ENCODE assay signal across 12 mouse cellular contexts in genomic region chr13:38025874-38026273, GRCm38 (mm10). TPM values are rescaled to one million over a fixed set of nuclear protein-coding genes. Genes with fewer than 3 reads are reported as not detected.
A peak's percentile ranks its signal among the peaks of the same experiment; 100 is the strongest.
DNase-seq lines count a peak whose midpoint lies in the region; ATAC-seq and TF ChIP-seq lines count a peak whose summit lies in the region.
"Had no signal": no experiment of that assay in that cellular context is flagged by ENCODE, and none has a peak within 500 bp of the region (broad histone marks: within the 10 kb centered on the region; RNA-seq: fewer than 3 reads in every experiment).

No protein-coding gene starts in this region.

- DNase-seq in gastrocnemius, adult 2 months = no peak
- no peak for DNase-seq in gastrocnemius, adult 8-10 months (ENCODE audit: low spot score in 2 of 2)
- DNase-seq in lung, postnatal 0 days (ENCODE audit: low spot score) = no peak
- no peak for DNase-seq in lung, adult 18-20 months
- peak; percentile 62 for DNase-seq in R1 (ENCODE audit: low read depth, low spot score)
- DNase-seq in naive thymus-derived CD4-positive, alpha-beta T cell, adult 2 months (ENCODE audit: low read depth) = peak; percentile 18
- no peak for DNase-seq in left cerebral cortex, adult 9 months (ENCODE audit: low spot score in 2 of 2)
- no peak for DNase-seq in limb, embryonic 10.5 days (ENCODE audit: low spot score)
- DNase-seq: cerebellum, postnatal 25 days; kidney, postnatal 14 days had no signal

- no peak for TF ChIP-seq EP300 in lung, postnatal 0 days (IDR thresholded peaks at IDR 0.05)

- ATAC-seq in lung, postnatal 0 days = no peak

- intact Hi-C loops in gastrocnemius, adult 2 months (cut with DNase I) = no loop called here

- H3K27me3 ChIP-seq in lung, postnatal 0 days (replicated peaks; ENCODE audit: insufficient read depth, low read length) = no peaks in the 10 kb centered on the region
- H3K27me3 ChIP-seq in limb, embryonic 10.5 days (ENCODE audit: low read depth, poor library complexity, severe bottlenecking) = peaks cover 4% of the 10 kb centered on the region; the same call in 1 of the 2 replicates
- H3K27me3 ChIP-seq: megakaryocyte, embryonic 14.5 days had no signal

- no peaks in the 10 kb centered on the region for H3K36me3 ChIP-seq in lung, postnatal 0 days (ENCODE audit: insufficient read depth, low read length)
- no peaks in the 10 kb centered on the region for H3K36me3 ChIP-seq in limb, embryonic 10.5 days

- 49% methylated on average over 4 of the region's 4 CpGs for WGBS in lung, postnatal 0 days
- 45% methylated on average over 4 of the region's 4 CpGs for WGBS in limb, embryonic 10.5 days

- TF ChIP-seq CTCF in gastrocnemius, adult 2 months (IDR thresholded peaks at IDR 0.05) = peak; percentile 44
- TF ChIP-seq CTCF in lung, postnatal 0 days (IDR thresholded peaks at IDR 0.05) = peak; percentile 34

- H3K4me1 ChIP-seq in lung, postnatal 0 days (ENCODE audit: insufficient read depth, low read depth, low read length) = no peaks in the 10 kb centered on the region
- no peaks in the 10 kb centered on the region for H3K4me1 ChIP-seq in limb, embryonic 10.5 days

- H3K27ac ChIP-seq in gastrocnemius, adult 2 months = no peak overlapping the region
- no peak overlapping the region for H3K27ac ChIP-seq in lung, postnatal 0 days (ENCODE audit: low read length)
- H3K27ac ChIP-seq in limb, embryonic 10.5 days = no peak overlapping the region

- no peaks in the 10 kb centered on the region for H3K9me3 ChIP-seq in lung, postnatal 0 days (ENCODE audit: low read length)
- H3K9me3 ChIP-seq in limb, embryonic 10.5 days (replicated peaks) = no peaks in the 10 kb centered on the region
- H3K9me3 ChIP-seq: megakaryocyte, embryonic 14.5 days had no signal

- no peak overlapping the region for H3K9ac ChIP-seq in lung, postnatal 0 days (replicated peaks; ENCODE audit: low read depth)

- H3K4me2 ChIP-seq in lung, postnatal 0 days (replicated peaks; ENCODE audit: low read depth, low read length) = no peak overlapping the region

- H3K4me3 ChIP-seq in gastrocnemius, adult 2 months = no peak overlapping the region
- H3K4me3 ChIP-seq in lung, postnatal 0 days (ENCODE audit: low read depth, low read length) = no peak overlapping the region
- no peak overlapping the region for H3K4me3 ChIP-seq in limb, embryonic 10.5 days
- H3K4me3 ChIP-seq: megakaryocyte, embryonic 14.5 days; myocyte had no signal

RNA-seq across cellular contexts. Expression of gene Riok1, which starts 10.9 kb away (rescaled TPM):
- 1 to 10 TPM; 8.2 to 8.7 TPM for total RNA-seq in gastrocnemius, adult 2 months (2021)
- 10 to 100 TPM in 1 of 4 experiments, 1 to 10 TPM in 3; 5.2 to 10.7 (median 7.3) TPM for total RNA-seq in gastrocnemius, adult 8-10 months (2022)
- 29.5 and 33.9 TPM in 2 replicates for polyA plus RNA-seq in lung, postnatal 0 days (2015; fragmentation: Nextera tagmentation; extraction: Ambion mirVana)
- 52.7 and 60.0 TPM in 2 replicates for polyA plus RNA-seq in limb, embryonic 10.5 days (2016; fragmentation: Nextera tagmentation; extraction: Ambion mirVana)

RNA-seq across cellular contexts. Expression of gene Cage1, which starts 11.0 kb away (rescaled TPM):
- total RNA-seq in gastrocnemius, adult 2 months (2021) = 1 to 10 TPM in 1 of 2 experiments, under 1 TPM in 1; 0.74 to 1.5 TPM
- 1 to 10 TPM; 1.2 to 1.6 (median 1.3) TPM for total RNA-seq in gastrocnemius, adult 8-10 months (2022)
- polyA plus RNA-seq in lung, postnatal 0 days (2015; fragmentation: Nextera tagmentation; extraction: Ambion mirVana) = 1.5 and 1.8 TPM in 2 replicates
- polyA plus RNA-seq in limb, embryonic 10.5 days (2016; fragmentation: Nextera tagmentation; extraction: Ambion mirVana) = 0.78 and 0.96 TPM in 2 replicates

RNA-seq across cellular contexts. Expression of gene Ssr1, which starts 31.9 kb away (rescaled TPM):
- total RNA-seq in gastrocnemius, adult 2 months (2021) = 10 to 100 TPM; 66.3 to 72.4 TPM
- 10 to 100 TPM; 66.3 to 73.3 (median 69.5) TPM for total RNA-seq in gastrocnemius, adult 8-10 months (2022)
- 95.5 and 96.2 TPM in 2 replicates for polyA plus RNA-seq in lung, postnatal 0 days (2015; fragmentation: Nextera tagmentation; extraction: Ambion mirVana)
- 103 and 114 TPM in 2 replicates for polyA plus RNA-seq in limb, embryonic 10.5 days (2016; fragmentation: Nextera tagmentation; extraction: Ambion mirVana)

Comparison
In these comparisons a context has a peak if more than half of its experiments do, and no peak if none do; other contexts are left out.
1. DNase-seq: peak in R1 (single experiment) and naive thymus-derived CD4-positive, alpha-beta T cell, adult 2 months (single experiment); none in gastrocnemius, adult 2 months (single experiment), gastrocnemius, adult 8-10 months (0 of 2), lung, postnatal 0 days (single experiment), lung, adult 18-20 months (0 of 2), left cerebral cortex, adult 9 months (0 of 2) and limb, embryonic 10.5 days (single experiment).